Mouse (Mus musculus) C2C12 (cell line): ENCODE results near the gene Olfr110. TPM values are rescaled to one million over a fixed set of nuclear protein-coding genes. Genes with fewer than 3 reads are reported as not detected.
"Not testable (repeated sequence)": the region's sequence is repeated elsewhere in the genome, so short reads cannot be mapped to it uniquely, and the experiment has no call there.

Experiments
- H3K27me3 ChIP-seq: one replicate; pipeline ENCODE4 v1.6.1; 2011; ENCODE audit not compliant: control insufficient read depth, insufficient read depth, insufficient read length
- H3K36me3 ChIP-seq: one replicate; pipeline ENCODE4 v1.6.1; 2011; ENCODE audit not compliant: control insufficient read depth, insufficient read depth
- H3K4me3 ChIP-seq: one replicate; pipeline ENCODE4 v1.5.1; 2011; ENCODE audit warnings: mild to moderate bottlenecking, control low read depth; ENCODE audit not compliant: poor library complexity, insufficient read depth, severe bottlenecking
- H3K79me2 ChIP-seq: one replicate; pipeline ENCODE4 v1.6.1; 2011; ENCODE audit not compliant: control insufficient read depth, insufficient read depth
- H3K79me3 ChIP-seq: one replicate; pipeline ENCODE4 v1.6.1; 2011; ENCODE audit warnings: low read depth, control low read depth
- H3ac ChIP-seq: one replicate; pipeline ENCODE3; 2011; ENCODE audit warnings: low read depth; ENCODE audit not compliant: control insufficient read depth, insufficient read length
- CEBPB ChIP-seq: IDR thresholded peaks from one replicate; pipeline ENCODE4 v1.6.1; 2011; ENCODE audit warnings: low read depth, mild to moderate bottlenecking, control low read depth, moderate library complexity
- CTCF ChIP-seq: IDR thresholded peaks from one replicate; pipeline ENCODE4 v1.5.1; 2011; ENCODE audit not compliant: control insufficient read depth, insufficient read depth, insufficient read length
- FOSL1 ChIP-seq: IDR thresholded peaks from one replicate; pipeline ENCODE4 v1.8.0; 2011; ENCODE audit warnings: mild to moderate bottlenecking, low read length; ENCODE audit not compliant: poor library complexity, insufficient read depth, severe bottlenecking
- MAX ChIP-seq: IDR thresholded peaks from one replicate; pipeline ENCODE4 v1.6.1; 2011; ENCODE audit warnings: mild to moderate bottlenecking, control low read depth
- MYOD1 ChIP-seq: IDR thresholded peaks from one replicate; pipeline ENCODE4 v1.6.1; 2011; ENCODE audit warnings: low read depth; ENCODE audit not compliant: control insufficient read depth, insufficient read length
- MYOG ChIP-seq: IDR thresholded peaks from one replicate; pipeline ENCODE4 v1.6.1; 2011; ENCODE audit not compliant: control insufficient read depth, insufficient read length; ENCODE audit errors: extremely low read depth
- USF1 ChIP-seq: IDR thresholded peaks from one replicate; pipeline ENCODE4 v1.6.1; 2011; ENCODE audit warnings: low read depth, mild to moderate bottlenecking, control low read depth, moderate library complexity
- long read RNA-seq, 2 experiments: library from polyadenylated mRNA; unstranded; transcript quantifications; one replicate each; pipeline ENCODE4 v2.0.0; 2019 to 2020
- polyA plus RNA-seq: library from polyadenylated mRNA; unstranded; fragments of >200 nt; fragmentation: generic; extraction: Trizol; gene quantifications from one replicate; pipeline ENCODE4 v1.2.1, GENCODE M21; 2012; ENCODE audit warnings: missing spikeins

Gene Olfr110
- polyA plus RNA-seq = not detected
- long read RNA-seq, experiment 1 = 0 reads
- long read RNA-seq, experiment 2 = 0 reads

GRCm38 (mm10) chr17:37491930-37492518, at the start of gene Olfr110:
Gene Olfr110, plus strand, starts transcription at chr17:37492468.
- H3K4me3 ChIP-seq = no peak within 1 kb of the TSS
- TF ChIP-seq USF1 (no peak), MYOG (no peak), FOSL1 (no peak), CTCF (no peak), CEBPB (no peak), MAX (no peak), MYOD1 (no peak)
- H3K27me3 ChIP-seq = no peaks in the 10 kb centered on the region
- no peaks in the 10 kb centered on the region for H3K79me2 ChIP-seq
- H3K36me3 ChIP-seq = no peaks in the 10 kb centered on the region
- H3K79me3 ChIP-seq = no peaks in the 10 kb centered on the region
- H3ac ChIP-seq = no peak within 1 kb of the TSS

GRCm38 (mm10) chr17:37445180-37445579, 47.1 kb upstream of the Olfr110 start, which contains the start of gene Olfr108:
Gene Olfr108, plus strand, starts transcription at chr17:37445480.
- Histone ChIP-seq H3K36me3 (no peaks in the 10 kb centered on the region), H3K79me2 (no peaks in the 10 kb centered on the region), H3ac (no peak within 1 kb of the TSS), H3K27me3 (no peaks in the 10 kb centered on the region), H3K79me3 (no peaks in the 10 kb centered on the region), H3K4me3 (no peak within 1 kb of the TSS)
- TF ChIP-seq MYOG (no peak), USF1 (no peak), MYOD1 (no peak), MAX (no peak), CTCF (no peak), CEBPB (no peak)

- Histone ChIP-seq H3K36me3 (no peaks in the 10 kb centered on the region), H3K79me3 (no peaks in the 10 kb centered on the region), H3ac (no peak within 1 kb of the TSS), H3K27me3 (no peaks in the 10 kb centered on the region), H3K4me3 (no peak within 1 kb of the TSS), H3K79me2 (no peaks in the 10 kb centered on the region)
- TF ChIP-seq FOSL1 (no peak), MYOD1 (no peak), MYOG (no peak), CEBPB (no peak), CTCF (no peak), MAX (no peak), USF1 (no peak)
These were observed 33.7 kb upstream of the Olfr110 start, which contains the start of gene Olfr109 for GRCm38 (mm10) chr17:37458616-37459015. Gene Olfr109, plus strand, starts transcription at chr17:37458916.

GRCm38 (mm10) chr17:37483452-37483851, 8.8 kb upstream of the Olfr110 start, which contains the start of gene H2-M2:
Gene H2-M2, minus strand, starts transcription at chr17:37483552.
- no peak for TF ChIP-seq MYOG
- no peak for TF ChIP-seq USF1
- no peak for TF ChIP-seq FOSL1
- no peak for TF ChIP-seq MYOD1
- no peak for TF ChIP-seq CEBPB
- no peak for TF ChIP-seq MAX
- TF ChIP-seq CTCF = no peak
- Histone ChIP-seq H3K36me3 (no peaks in the 10 kb centered on the region), H3K27me3 (no peaks in the 10 kb centered on the region), H3K79me3 (no peaks in the 10 kb centered on the region), H3ac (no peak within 1 kb of the TSS), H3K79me2 (no peaks in the 10 kb centered on the region), H3K4me3 (no peak within 1 kb of the TSS)

- TF ChIP-seq FOSL1 = no peak
- no peak for TF ChIP-seq MYOD1
- TF ChIP-seq CTCF = no peak
- TF ChIP-seq CEBPB = no peak
- TF ChIP-seq MAX = no peak
- no peak for TF ChIP-seq MYOG
- TF ChIP-seq USF1 = no peak
- H3K79me3 ChIP-seq = no peaks in the 10 kb centered on the region
- no peaks in the 10 kb centered on the region for H3K27me3 ChIP-seq
- no peaks in the 10 kb centered on the region for H3K36me3 ChIP-seq
- no peak within 1 kb of the TSS for H3ac ChIP-seq
- no peak within 1 kb of the TSS for H3K4me3 ChIP-seq
- no peaks in the 10 kb centered on the region for H3K79me2 ChIP-seq
These were observed 15.5 kb downstream of the Olfr110 start, which contains the start of gene Olfr111 for GRCm38 (mm10) chr17:37507730-37508129. Gene Olfr111, plus strand, starts transcription at chr17:37508030.

GRCm38 (mm10) chr17:37524612-37525011, 32.3 kb downstream of the Olfr110 start:
- H3ac ChIP-seq, H3K36me3 ChIP-seq, H3K79me3 ChIP-seq, H3K79me2 ChIP-seq, H3K4me3 ChIP-seq, H3K27me3 ChIP-seq: not testable (repeated sequence)

- H3K79me2 ChIP-seq, H3K27me3 ChIP-seq, H3K36me3 ChIP-seq, H3ac ChIP-seq, H3K4me3 ChIP-seq, H3K79me3 ChIP-seq: not testable (repeated sequence)
These were observed 33.2 kb downstream of the Olfr110 start for GRCm38 (mm10) chr17:37525427-37525826.
